Mouse (Mus musculus): ENCODE measurements around the gene Col27a1. TPM values are rescaled to one million over a fixed set of nuclear protein-coding genes. Genes with fewer than 3 reads are reported as not detected.

The Col27a1 gene
- polyA plus RNA-seq, 1 experiment from 2014 or later, result 4.3 TPM

DNA sequence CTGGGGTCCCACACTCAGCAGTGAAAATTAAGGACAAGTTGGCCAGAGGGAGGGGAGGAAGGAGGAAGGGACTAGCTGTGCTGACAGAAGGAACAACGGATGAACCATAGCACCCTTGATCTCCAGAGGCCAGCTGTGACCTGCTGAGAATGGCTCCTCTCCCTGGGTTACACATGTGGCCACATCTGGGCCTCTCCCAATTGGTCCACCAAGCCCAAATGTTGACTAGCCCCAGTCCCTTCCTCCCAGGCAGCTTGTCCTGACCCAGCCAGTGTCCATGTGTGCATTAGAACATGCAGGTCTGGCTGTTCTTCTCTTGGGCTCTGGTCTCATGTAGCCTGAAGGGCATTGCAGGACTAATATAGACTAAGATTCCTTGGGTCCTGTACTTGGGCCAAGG lies 62.8 kb downstream of the Col27a1 start:
- H3K9me3 ChIP-seq, result no peaks in the 10 kb centered on the region
- no peak overlapping the region for H3K27ac ChIP-seq
- H3K4me1 ChIP-seq, result no peaks in the 10 kb centered on the region
- DNase-seq (ENCODE audit: low spot score), result no peak
- no peak overlapping the region for H3K4me3 ChIP-seq
- WGBS, result 90% methylated on average over 1 of the region's 1 CpGs
- H3K36me3 ChIP-seq, result 0 out of 2 replicates have a peak, but pooled peaks cover 4% of the 10 kb centered on the region
- H3K27me3 ChIP-seq (ENCODE audit: insufficient read depth, poor library complexity, severe bottlenecking), result peaks cover 10% of the 10 kb centered on the region; the same call in 1 of the 2 replicates

DNA sequence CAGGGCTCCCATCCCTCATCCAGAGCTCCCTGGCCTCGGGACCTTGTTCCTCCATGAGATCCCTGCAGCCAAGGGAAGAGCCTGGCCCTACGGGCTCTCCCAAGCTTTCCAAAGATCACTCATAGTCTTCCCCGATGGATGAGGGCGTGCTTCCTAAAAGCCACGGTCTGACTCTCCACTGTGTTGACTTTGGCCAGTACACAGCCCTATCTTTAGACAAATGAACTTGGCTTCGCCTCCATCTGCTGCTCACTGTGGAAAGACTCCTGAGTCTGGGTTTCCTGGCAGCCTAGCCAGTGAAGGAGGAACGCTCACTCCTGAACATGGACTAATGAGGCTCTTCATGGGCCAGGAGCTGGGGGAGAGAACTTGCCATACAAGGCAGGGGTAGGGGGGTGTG lies 65.0 kb downstream of the Col27a1 start:
- no peak overlapping the region for H3K27ac ChIP-seq

DNA sequence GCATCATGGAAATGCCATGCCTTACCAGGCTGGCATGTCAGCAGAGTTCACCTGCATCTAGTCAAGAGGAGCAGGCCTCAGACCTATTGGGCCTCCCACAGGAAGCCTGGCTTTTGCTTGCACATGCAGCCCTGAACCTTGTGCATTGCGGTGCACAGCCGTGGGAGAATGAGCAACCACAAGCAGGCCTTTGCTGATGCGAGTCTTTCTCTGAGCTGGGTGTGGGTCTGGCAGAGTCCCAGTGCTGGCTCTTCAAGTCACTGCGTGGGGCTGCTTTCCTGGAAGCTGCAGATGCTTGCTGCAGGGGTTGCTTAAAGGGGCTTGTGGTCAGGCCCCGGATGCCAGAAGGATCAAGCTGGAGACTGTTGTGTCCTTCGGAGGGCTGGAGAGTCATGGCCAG lies 67.9 kb downstream of the Col27a1 start:
- DNase-seq (ENCODE audit: low spot score), result no peak
- H3K4me1 ChIP-seq, result peaks cover 7% of the 10 kb centered on the region
- peaks cover 6% of the 10 kb centered on the region; the same call in 1 of the 2 replicates for H3K27me3 ChIP-seq (ENCODE audit: insufficient read depth, poor library complexity, severe bottlenecking)
- WGBS, result 85% methylated on average over 6 of the region's 6 CpGs
- no peaks in the 10 kb centered on the region for H3K9me3 ChIP-seq
- 0 out of 2 replicates have a peak, but pooled peaks cover 9% of the 10 kb centered on the region for H3K36me3 ChIP-seq
- no peak overlapping the region for H3K27ac ChIP-seq
- no peak overlapping the region for H3K4me3 ChIP-seq

More for the DNA sequence above, 65.0 kb downstream of the Col27a1 start:
- DNase-seq (ENCODE audit: low spot score), result no peak
- 71% methylated on average over 7 of the region's 7 CpGs for WGBS
- Histone ChIP-seq H3K27me3 (ENCODE audit: insufficient read depth, poor library complexity, severe bottlenecking) (peaks cover 10% of the 10 kb centered on the region; the same call in 1 of the 2 replicates), H3K4me1 (peaks cover 5% of the 10 kb centered on the region), H3K9me3 (no peaks in the 10 kb centered on the region), H3K36me3 (0 out of 2 replicates have a peak, but pooled peaks cover 9% of the 10 kb centered on the region), H3K4me3 (no peak overlapping the region)

DNA sequence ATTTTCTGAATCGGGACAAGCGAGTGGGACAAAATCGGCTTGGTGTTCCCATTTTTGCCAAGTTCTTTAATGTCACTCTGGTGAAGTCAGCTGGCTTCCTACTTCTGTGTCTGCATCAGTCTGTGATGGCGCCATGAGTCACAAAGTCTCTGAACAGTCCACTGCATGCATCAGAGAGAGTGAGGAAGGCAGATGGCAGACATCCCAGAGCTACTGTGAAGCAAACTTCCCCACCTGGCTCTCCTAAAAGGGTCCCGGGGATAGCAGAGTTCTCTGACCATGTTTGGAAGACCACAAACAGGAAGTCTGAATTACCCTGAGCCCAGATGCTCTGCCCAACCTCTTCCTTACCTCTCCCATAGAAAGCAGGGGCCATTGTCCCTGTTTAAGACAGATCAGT lies 69.5 kb downstream of the Col27a1 start:
- no peaks in the 10 kb centered on the region for H3K9me3 ChIP-seq
- no peak overlapping the region; the same call in 1 of the 2 replicates for H3K27ac ChIP-seq
- H3K36me3 ChIP-seq, result 0 out of 2 replicates have a peak, but pooled peaks cover 9% of the 10 kb centered on the region
- H3K27me3 ChIP-seq (ENCODE audit: insufficient read depth, poor library complexity, severe bottlenecking), result 0 out of 2 replicates have a peak, but pooled peaks cover 3% of the 10 kb centered on the region
- H3K4me1 ChIP-seq, result peaks cover 8% of the 10 kb centered on the region
- no peak overlapping the region for H3K4me3 ChIP-seq
- 78% methylated on average over 5 of the region's 5 CpGs for WGBS
- DNase-seq (ENCODE audit: low spot score), result no peak

DNA sequence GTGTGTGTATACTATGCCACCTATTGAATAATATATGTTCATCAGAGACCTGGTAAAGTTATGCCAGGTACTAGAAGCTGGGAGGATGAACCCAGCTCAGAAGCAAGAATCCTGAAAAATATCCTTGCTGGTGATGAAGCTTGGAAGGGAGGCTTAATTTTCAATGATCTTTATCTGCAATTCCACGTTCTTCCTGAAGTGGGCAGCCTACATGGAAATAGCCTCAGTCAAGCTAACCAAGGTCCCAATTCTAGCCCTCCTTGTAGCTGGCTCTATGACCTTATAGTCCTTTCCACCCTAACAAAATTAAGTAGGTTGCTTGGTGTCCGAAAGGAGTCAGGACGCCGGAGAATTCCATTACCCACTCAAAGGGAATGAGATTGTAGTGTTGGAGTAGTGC lies 72.2 kb downstream of the Col27a1 start:
- no peak for DNase-seq (ENCODE audit: low spot score)
- no peaks in the 10 kb centered on the region for H3K9me3 ChIP-seq

DNA sequence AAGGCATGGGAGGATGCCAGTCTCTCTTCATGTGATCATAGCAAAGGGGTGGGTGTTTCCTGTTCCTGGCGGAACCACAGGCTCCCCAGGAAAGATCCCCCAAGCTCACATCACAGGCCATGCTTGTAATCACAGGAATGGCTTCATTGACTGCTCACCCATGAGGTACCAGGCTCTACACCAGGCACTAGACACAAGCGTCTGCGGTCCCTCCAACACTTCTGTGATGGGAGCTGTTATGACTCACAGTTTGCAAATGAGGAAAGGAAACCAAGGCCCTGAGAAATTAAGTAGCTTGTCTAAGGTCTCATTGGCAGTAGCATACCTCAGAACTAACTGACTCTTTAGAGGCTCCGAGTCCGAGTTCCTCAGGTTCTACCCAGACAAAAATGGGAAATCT lies 74.7 kb downstream of the Col27a1 start:
- H3K27me3 ChIP-seq (ENCODE audit: insufficient read depth, poor library complexity, severe bottlenecking), result no peaks in the 10 kb centered on the region
- H3K36me3 ChIP-seq, result peaks cover 4% of the 10 kb centered on the region; the same call in 1 of the 2 replicates
- H3K4me1 ChIP-seq, result peaks cover 16% of the 10 kb centered on the region
- no peak overlapping the region for H3K27ac ChIP-seq
- no peak for DNase-seq (ENCODE audit: low spot score)
- 78% methylated on average over 5 of the region's 5 CpGs for WGBS
- H3K4me3 ChIP-seq, result no peak overlapping the region
- H3K9me3 ChIP-seq, result no peaks in the 10 kb centered on the region

More for the DNA sequence above, 72.2 kb downstream of the Col27a1 start:
- H3K4me3 ChIP-seq, result no peak overlapping the region
- 81% methylated on average over 4 of the region's 4 CpGs for WGBS
- peaks cover 15% of the 10 kb centered on the region for H3K4me1 ChIP-seq
- 0 out of 2 replicates have a peak, but pooled peaks cover 9% of the 10 kb centered on the region for H3K36me3 ChIP-seq
- no peak overlapping the region for H3K27ac ChIP-seq
- H3K27me3 ChIP-seq (ENCODE audit: insufficient read depth, poor library complexity, severe bottlenecking), result no peaks in the 10 kb centered on the region

DNA sequence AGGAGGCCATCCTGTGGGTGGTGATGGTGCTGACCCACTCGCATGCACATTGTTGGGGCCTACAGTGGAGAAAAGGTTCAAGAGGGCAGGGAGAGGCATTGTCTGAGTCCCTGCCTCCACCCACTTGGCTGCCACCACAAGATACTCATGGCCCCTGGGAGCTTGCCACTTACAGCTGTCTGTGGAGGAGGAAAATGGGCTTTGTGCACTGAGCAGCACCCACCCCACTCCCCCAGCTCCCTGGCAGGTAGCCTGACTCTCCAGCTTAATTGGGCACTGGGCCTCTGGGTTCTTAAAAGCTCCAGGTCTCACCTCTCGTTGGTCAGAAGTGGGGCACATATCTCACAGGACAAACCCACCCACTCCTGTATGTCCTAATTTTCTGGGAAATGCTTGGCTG lies 76.3 kb downstream of the Col27a1 start:
- peaks cover 8% of the 10 kb centered on the region; the same call in 1 of the 2 replicates for H3K36me3 ChIP-seq
- peaks cover 11% of the 10 kb centered on the region; the same call in 1 of the 2 replicates for H3K4me1 ChIP-seq
- WGBS, result 79% methylated on average over 2 of the region's 2 CpGs
- no peak overlapping the region for H3K27ac ChIP-seq
- H3K27me3 ChIP-seq (ENCODE audit: insufficient read depth, poor library complexity, severe bottlenecking), result no peaks in the 10 kb centered on the region
- H3K4me3 ChIP-seq, result no peak overlapping the region
- H3K9me3 ChIP-seq, result no peaks in the 10 kb centered on the region
- no peak for DNase-seq (ENCODE audit: low spot score)

DNA sequence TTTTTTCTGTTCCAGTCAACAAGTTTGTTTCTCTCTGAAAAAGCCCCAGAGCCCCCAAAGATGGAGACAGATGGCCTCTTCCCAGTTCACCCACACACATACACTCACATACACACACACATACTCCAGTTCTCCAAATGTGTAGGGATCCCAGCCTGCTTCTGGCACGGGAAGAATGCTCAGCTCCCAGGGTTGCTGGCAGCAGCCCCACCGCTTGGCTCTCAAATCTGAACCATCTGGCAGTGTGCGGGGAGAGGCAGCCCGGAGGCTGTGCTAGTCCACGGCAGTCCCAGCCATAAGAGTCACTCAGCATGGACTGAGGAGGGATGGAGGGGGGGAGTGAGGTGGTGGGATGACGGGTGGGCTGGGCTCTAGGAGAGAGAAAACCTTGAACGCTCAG lies 77.3 kb downstream of the Col27a1 start:
- Histone ChIP-seq H3K27me3 (ENCODE audit: insufficient read depth, poor library complexity, severe bottlenecking) (no peaks in the 10 kb centered on the region), H3K4me1 (peaks cover 19% of the 10 kb centered on the region), H3K27ac (no peak overlapping the region), H3K36me3 (peaks cover 8% of the 10 kb centered on the region; the same call in 1 of the 2 replicates), H3K4me3 (no peak overlapping the region), H3K9me3 (no peaks in the 10 kb centered on the region)
- 59% methylated on average over 7 of the region's 7 CpGs for WGBS
- DNase-seq (ENCODE audit: low spot score), result no peak

DNA sequence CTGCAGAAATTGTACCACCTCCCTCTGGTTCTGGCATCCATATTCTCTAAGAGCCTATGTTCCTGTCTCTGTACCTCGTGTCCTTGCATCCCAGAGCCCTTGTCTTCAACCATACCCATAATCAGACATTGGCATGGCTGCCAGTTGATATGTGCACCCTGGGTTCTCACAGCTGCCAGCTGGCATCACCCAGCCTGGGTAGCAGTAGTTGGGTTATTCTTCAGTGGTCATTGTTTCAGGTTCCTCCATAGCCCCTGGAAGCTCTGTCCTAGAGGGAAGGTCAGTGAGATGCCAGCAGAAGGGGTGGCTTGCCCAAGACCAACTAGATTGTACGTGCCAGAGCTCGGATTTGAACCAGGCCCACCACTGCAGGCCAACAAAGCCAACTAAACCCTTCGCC lies 77.9 kb downstream of the Col27a1 start:
- peaks cover 8% of the 10 kb centered on the region; the same call in 1 of the 2 replicates for H3K36me3 ChIP-seq
- 80% methylated on average over 4 of the region's 4 CpGs for WGBS
- H3K4me3 ChIP-seq, result no peak overlapping the region
- no peaks in the 10 kb centered on the region for H3K9me3 ChIP-seq
- no peak for DNase-seq (ENCODE audit: low spot score)
- H3K27me3 ChIP-seq (ENCODE audit: insufficient read depth, poor library complexity, severe bottlenecking), result no peaks in the 10 kb centered on the region
- H3K4me1 ChIP-seq, result peaks cover 19% of the 10 kb centered on the region
- H3K27ac ChIP-seq, result no peak overlapping the region

DNA sequence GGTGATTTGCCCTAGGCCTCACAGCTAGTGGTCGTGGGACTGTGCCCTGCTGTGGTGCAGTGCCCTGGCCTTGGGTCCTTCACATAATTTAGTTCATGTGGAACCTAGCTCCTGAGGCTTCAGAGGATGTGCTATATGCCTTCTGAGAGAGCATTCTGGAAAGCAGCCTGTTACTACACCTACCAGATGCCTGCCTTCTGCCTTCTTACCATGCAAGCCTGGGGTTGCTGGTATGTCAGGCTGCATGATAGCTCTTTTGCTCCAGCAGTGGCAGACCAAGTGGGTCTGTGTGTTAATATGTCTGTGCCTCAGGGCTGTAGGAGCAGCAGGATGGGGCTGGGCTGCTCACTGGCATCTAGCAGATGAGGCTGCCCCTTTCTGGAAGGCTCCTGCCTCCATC lies 81.8 kb downstream of the Col27a1 start:
- H3K4me1 ChIP-seq, result peaks cover 12% of the 10 kb centered on the region
- DNase-seq (ENCODE audit: low spot score), result no peak
- peaks cover 8% of the 10 kb centered on the region; the same call in 1 of the 2 replicates for H3K36me3 ChIP-seq
- H3K4me3 ChIP-seq, result no peak overlapping the region
- H3K27ac ChIP-seq, result no peak overlapping the region
- WGBS, result 83% methylated on average over 1 of the region's 1 CpGs
- no peaks in the 10 kb centered on the region for H3K9me3 ChIP-seq
- peaks cover 7% of the 10 kb centered on the region; the same call in 1 of the 2 replicates for H3K27me3 ChIP-seq (ENCODE audit: insufficient read depth, poor library complexity, severe bottlenecking)

DNA sequence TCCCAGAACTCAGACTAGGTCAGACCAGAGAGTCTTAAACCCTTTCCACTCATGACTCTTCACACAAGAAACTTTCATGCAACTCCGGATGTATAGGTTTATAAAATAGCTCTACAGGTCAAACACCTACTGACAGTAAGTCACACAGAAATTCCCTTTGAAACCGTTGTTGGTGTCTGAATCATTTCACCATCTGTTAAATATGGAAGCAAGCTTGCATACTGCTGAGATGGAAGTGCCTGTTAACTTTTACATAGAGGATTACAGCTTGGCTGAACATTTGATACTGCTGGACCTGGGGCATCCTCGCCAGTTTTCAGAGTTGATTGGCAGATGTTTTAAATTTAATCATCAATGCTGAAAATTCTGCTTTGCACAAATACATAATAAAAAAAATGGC lies 82.5 kb downstream of the Col27a1 start:
- no peak for DNase-seq (ENCODE audit: low spot score)
- Histone ChIP-seq H3K27ac (no peak overlapping the region), H3K36me3 (peaks cover 8% of the 10 kb centered on the region; the same call in 1 of the 2 replicates), H3K4me3 (no peak overlapping the region), H3K9me3 (no peaks in the 10 kb centered on the region), H3K27me3 (ENCODE audit: insufficient read depth, poor library complexity, severe bottlenecking) (peaks cover 7% of the 10 kb centered on the region; the same call in 1 of the 2 replicates), H3K4me1 (peaks cover 9% of the 10 kb centered on the region)
- WGBS, result 68% methylated on average over 3 of the region's 3 CpGs

DNA sequence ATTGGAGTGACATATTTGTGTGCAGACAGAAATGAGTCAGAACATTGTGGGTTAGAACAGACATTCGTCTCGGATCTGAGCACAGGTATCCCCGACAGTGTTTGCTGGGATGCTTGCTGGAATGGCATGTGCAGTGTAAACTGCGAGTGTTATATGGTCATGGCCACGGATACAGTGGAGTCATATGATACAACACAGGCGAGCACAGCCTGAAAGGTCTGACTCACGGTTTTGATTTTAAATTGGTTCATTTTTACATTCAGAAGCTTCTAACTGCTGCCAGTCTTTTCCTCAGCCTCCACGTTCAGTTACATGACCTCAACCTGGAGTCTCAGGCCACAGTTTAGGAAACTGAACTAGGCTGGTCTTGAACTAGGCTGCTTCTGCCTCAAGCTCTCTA lies 83.1 kb downstream of the Col27a1 start:
- Histone ChIP-seq H3K9me3 (no peaks in the 10 kb centered on the region), H3K4me3 (no peak overlapping the region), H3K27ac (no peak overlapping the region), H3K36me3 (peaks cover 5% of the 10 kb centered on the region; the same call in 1 of the 2 replicates), H3K4me1 (peaks cover 8% of the 10 kb centered on the region), H3K27me3 (ENCODE audit: insufficient read depth, poor library complexity, severe bottlenecking) (peaks cover 8% of the 10 kb centered on the region; the same call in 1 of the 2 replicates)
- DNase-seq (ENCODE audit: low spot score), result no peak
- WGBS, result 83% methylated on average over 8 of the region's 8 CpGs

DNA sequence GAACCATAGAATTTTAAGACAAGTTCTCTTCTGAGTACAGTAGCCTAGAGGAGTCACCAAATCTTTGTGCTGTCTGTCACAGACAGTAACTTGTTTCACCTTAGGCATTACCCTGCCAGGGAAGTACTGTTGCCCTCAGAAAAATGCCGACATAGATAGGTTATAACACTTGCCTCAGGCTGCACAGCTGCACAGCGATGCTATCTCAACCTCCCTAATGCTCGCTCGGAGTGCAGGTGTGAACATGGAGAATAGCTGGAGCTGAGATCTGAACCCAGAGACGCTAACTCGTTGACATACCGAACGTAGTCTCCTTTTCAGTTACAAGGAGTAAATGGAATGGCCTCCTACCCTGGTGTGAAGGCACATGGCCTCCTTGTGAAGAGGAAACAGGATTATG lies 84.4 kb downstream of the Col27a1 start:
- H3K9me3 ChIP-seq, result no peaks in the 10 kb centered on the region
- no peak for DNase-seq (ENCODE audit: low spot score)
- H3K27ac ChIP-seq, result no peak overlapping the region
- H3K4me3 ChIP-seq, result no peak overlapping the region
- H3K4me1 ChIP-seq, result peaks cover 8% of the 10 kb centered on the region
- whole genome bisulfite sequencing, result 81% methylated on average over 8 of the region's 8 CpGs
- peaks cover 13% of the 10 kb centered on the region; the same call in 1 of the 2 replicates for H3K27me3 ChIP-seq (ENCODE audit: insufficient read depth, poor library complexity, severe bottlenecking)
- H3K36me3 ChIP-seq, result 0 out of 2 replicates have a peak, but pooled peaks cover 5% of the 10 kb centered on the region
